Mouse (Mus musculus) midbrain, embryonic 15.5 days (tissue): ENCODE measurements around the gene Fads3. TPM values are rescaled to one million over a fixed set of nuclear protein-coding genes. Genes with fewer than 3 reads are reported as not detected.

ENCODE experiments used
- ATAC-seq: fragments of 200-750 bp; cut with Nextera tagmentation; replicated peaks from 2 replicates; pipeline ENCODE4 v1.8.0; 2017; ENCODE audit warnings: moderate TSS enrichment
- H3K27ac ChIP-seq: fragments of 300-500 bp; sonication (generic); 2 replicates; pipeline ENCODE4 v1.5.1; 2015; ENCODE audit warnings: mild to moderate bottlenecking, inconsistent platforms
- H3K27me3 ChIP-seq: fragments of 300-500 bp; sonication (generic); replicated peaks from 2 replicates; pipeline ENCODE4 v1.6.1; 2015; ENCODE audit warnings: inconsistent platforms
- H3K36me3 ChIP-seq: fragments of 300-500 bp; sonication (generic); replicated peaks from 2 replicates; pipeline ENCODE4 v1.6.1; 2015; ENCODE audit warnings: inconsistent platforms
- H3K4me1 ChIP-seq: fragments of 300-500 bp; sonication (generic); 2 replicates; pipeline ENCODE4 v1.6.1; 2015; ENCODE audit warnings: inconsistent platforms
- H3K4me2 ChIP-seq: fragments of 300-500 bp; sonication (generic); 2 replicates; pipeline ENCODE4 v1.6.1; 2015; ENCODE audit warnings: inconsistent platforms, mild to moderate bottlenecking, moderate library complexity
- H3K4me3 ChIP-seq: fragments of 300-500 bp; sonication (generic); 2 replicates; pipeline ENCODE4 v1.5.1; 2015; ENCODE audit warnings: mild to moderate bottlenecking, inconsistent platforms
- H3K9ac ChIP-seq: fragments of 300-500 bp; sonication (generic); 2 replicates; pipeline ENCODE4 v1.6.1; 2015; ENCODE audit warnings: mild to moderate bottlenecking, inconsistent platforms
- H3K9me3 ChIP-seq: fragments of 300-500 bp; sonication (generic); 2 replicates; pipeline ENCODE4 v1.6.1; 2016; ENCODE audit warnings: inconsistent platforms
- WGBS: fragments of 180-500 bp; shearing (Covaris S2); methylation state at CpG from one replicate; pipeline ENCODE4 v1.1.7; 2015; ENCODE audit warnings: mixed read lengths; 5-methylcytosine and 5-hydroxymethylcytosine counted together
- polyA plus RNA-seq: library from polyadenylated mRNA; unstranded; fragments of >200 nt; fragmentation: Nextera tagmentation; extraction: Ambion mirVana; gene quantifications from 2 replicates; pipeline ENCODE4 v1.2.1, GENCODE M21; 2015

Fads3 gene
- polyA plus RNA-seq, 1 experiment from 2014 or later, result 27.1 TPM

DNA sequence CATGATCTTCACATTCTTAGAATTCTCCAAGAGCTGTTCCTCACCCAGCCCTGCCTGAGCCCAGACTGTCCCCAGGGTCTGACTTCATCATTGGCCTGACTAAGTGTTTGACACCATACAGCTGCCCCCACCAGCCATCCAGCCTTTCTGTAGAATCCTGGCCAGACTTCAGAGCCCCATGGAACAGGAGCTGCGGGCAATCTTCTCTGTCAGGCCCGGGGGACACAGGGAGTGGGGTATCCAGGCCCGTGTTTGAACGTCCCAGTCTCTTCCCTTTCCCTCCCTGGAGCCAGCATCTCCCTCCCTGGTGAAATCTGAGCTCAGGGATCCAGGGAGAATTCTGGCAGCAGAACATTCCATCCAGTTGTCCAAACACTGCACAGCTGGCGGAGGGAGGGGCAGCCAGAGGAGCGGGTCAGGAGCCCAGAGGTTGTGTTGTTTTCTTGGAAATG lies 28.5 kb upstream of the Fads3 start:
- Histone ChIP-seq H3K27me3 (no peaks in the 10 kb centered on the region), H3K9ac (no peak overlapping the region), H3K4me3 (no peak overlapping the region), H3K4me2 (no peak overlapping the region), H3K36me3 (no peaks in the 10 kb centered on the region), H3K9me3 (no peaks in the 10 kb centered on the region), H3K27ac (no peak overlapping the region), H3K4me1 (peaks cover 5% of the 10 kb centered on the region; the same call in 1 of the 2 replicates)
- no peak for ATAC-seq
- 58% methylated on average over 6 of the region's 6 CpGs for WGBS

DNA sequence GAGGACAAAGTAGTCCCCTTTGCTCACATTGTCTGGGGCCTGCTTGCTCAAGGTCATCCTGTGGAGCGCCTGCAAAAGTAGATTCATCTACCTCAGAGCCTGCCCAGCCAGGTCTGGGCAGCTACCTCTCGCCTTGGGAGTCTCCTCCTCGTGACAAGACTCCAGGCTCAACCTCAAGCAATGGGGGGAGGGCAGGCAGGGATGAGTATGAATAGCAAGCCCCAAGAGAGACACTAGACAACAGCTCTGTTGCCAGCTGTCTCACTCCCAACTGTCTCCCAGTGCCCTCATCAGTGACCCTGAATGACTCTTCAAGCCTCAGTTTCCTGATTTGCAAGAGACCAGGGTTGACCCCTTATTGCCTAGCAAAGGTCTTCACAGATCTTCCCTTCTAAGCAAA lies 28.0 kb upstream of the Fads3 start:
- H3K4me1 ChIP-seq, result peaks cover 10% of the 10 kb centered on the region
- no peaks in the 10 kb centered on the region for H3K36me3 ChIP-seq
- no peak overlapping the region for H3K4me2 ChIP-seq
- H3K4me3 ChIP-seq, result no peak overlapping the region
- no peak overlapping the region for H3K9ac ChIP-seq
- no peak for ATAC-seq
- H3K27ac ChIP-seq, result no peak overlapping the region
- no peaks in the 10 kb centered on the region for H3K27me3 ChIP-seq
- H3K9me3 ChIP-seq, result no peaks in the 10 kb centered on the region
- WGBS, result 50% methylated on average over 3 of the region's 3 CpGs

DNA sequence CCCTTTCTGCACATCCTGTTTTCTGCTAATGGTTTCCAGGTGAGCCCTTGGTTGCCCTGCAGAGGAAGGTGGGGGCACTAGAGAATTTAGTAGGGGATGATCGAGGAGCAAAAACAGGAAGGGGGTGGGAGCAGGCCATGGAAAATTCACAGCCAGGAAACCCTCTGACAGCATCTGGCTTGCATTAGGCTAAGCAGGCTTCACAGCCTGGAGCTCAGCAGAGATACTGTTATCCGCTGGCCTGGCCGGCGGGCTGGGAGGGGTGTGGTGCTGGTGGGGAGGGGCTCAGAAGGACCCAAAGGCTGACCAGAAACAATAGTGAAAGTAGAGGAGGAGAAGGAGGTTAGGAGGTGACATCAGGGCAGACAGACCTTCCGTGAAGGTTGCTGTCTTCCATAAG lies 27.5 kb upstream of the Fads3 start:
- H3K9ac ChIP-seq, result no peak overlapping the region
- 78% methylated on average over 5 of the region's 5 CpGs for WGBS
- H3K4me3 ChIP-seq, result no peak overlapping the region
- H3K9me3 ChIP-seq, result no peaks in the 10 kb centered on the region
- no peaks in the 10 kb centered on the region for H3K27me3 ChIP-seq
- no peak overlapping the region for H3K27ac ChIP-seq
- no peak overlapping the region for H3K4me2 ChIP-seq
- no peaks in the 10 kb centered on the region for H3K36me3 ChIP-seq
- ATAC-seq, result no peak
- H3K4me1 ChIP-seq, result peaks cover 16% of the 10 kb centered on the region

DNA sequence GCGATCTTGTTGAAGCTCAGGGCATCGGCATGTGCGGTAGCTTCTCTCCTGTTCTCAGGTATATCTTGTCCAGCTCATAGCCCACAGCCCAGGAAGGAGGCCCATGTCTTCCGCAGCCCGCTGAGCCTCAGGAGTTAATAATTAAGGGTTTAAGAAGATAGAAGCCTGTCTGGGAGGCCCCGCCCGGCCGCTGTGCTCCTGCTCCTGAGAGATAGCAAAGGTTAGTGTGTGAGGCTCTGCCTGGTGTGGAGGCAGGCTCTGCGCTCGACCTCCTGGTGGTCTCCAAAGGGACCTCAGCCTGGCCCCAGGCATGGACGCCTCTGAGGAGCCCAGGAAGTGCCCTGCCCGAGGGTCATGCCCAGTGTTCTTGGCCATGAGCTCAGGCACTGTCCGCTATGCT lies 26.5 kb upstream of the Fads3 start:
- 86% methylated on average over 13 of the region's 13 CpGs for WGBS
- Histone ChIP-seq H3K27me3 (no peaks in the 10 kb centered on the region), H3K4me2 (no peak overlapping the region), H3K4me1 (peaks cover 23% of the 10 kb centered on the region), H3K4me3 (no peak overlapping the region), H3K27ac (no peak overlapping the region), H3K36me3 (no peaks in the 10 kb centered on the region), H3K9me3 (no peaks in the 10 kb centered on the region), H3K9ac (no peak overlapping the region)
- no peak for ATAC-seq

DNA sequence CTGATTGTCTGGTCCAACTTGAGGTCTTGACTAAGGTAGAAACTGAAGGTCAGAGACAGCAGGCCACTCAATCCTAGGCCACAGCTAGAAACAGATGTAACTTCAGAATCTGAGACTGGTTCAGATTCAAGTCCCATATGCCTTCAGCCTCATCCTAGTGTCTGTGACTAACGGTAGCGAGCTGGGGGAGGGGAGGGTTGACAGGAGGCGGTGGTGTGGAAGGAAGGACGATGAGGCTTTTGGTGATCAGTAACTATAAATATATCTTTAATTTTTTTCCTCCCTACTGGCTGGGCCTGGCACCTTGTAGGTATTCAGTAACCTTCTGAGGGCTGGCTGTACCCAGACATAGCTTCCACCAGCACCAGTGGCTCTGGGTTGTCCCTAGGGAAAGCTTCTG lies 25.9 kb upstream of the Fads3 start:
- no peak for ATAC-seq
- Histone ChIP-seq H3K9me3 (no peaks in the 10 kb centered on the region), H3K4me1 (peaks cover 23% of the 10 kb centered on the region), H3K36me3 (no peaks in the 10 kb centered on the region), H3K27me3 (no peaks in the 10 kb centered on the region), H3K27ac (no peak overlapping the region), H3K9ac (no peak overlapping the region), H3K4me3 (no peak overlapping the region), H3K4me2 (no peak overlapping the region)
- 85% methylated on average over 4 of the region's 4 CpGs for WGBS

DNA sequence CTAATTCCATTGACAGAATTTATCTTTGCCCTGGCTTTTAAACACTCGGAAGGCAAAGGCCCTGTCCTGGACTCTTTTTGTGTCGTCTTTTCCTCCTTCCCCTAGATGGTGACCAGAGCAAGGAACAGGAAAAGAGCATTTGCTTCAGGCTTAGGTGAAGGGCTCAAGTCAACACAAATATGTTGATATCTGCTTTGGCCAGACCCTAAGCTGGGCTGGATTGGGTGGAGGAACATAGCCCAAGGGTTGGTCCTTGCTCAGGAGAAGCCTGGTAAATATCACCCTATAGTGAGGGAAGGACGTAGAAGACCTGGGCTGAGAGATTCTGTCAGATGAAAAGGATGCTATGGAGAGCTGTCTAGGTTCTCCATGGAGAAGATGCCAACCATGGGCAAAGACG lies 25.2 kb upstream of the Fads3 start:
- no peaks in the 10 kb centered on the region for H3K27me3 ChIP-seq
- H3K27ac ChIP-seq, result no peak overlapping the region
- H3K9ac ChIP-seq, result no peak overlapping the region
- no peak for ATAC-seq
- H3K4me1 ChIP-seq, result peaks cover 23% of the 10 kb centered on the region
- no peaks in the 10 kb centered on the region for H3K9me3 ChIP-seq
- no peaks in the 10 kb centered on the region for H3K36me3 ChIP-seq
- H3K4me3 ChIP-seq, result no peak overlapping the region
- H3K4me2 ChIP-seq, result no peak overlapping the region
- 87% methylated on average over 4 of the region's 4 CpGs for WGBS

DNA sequence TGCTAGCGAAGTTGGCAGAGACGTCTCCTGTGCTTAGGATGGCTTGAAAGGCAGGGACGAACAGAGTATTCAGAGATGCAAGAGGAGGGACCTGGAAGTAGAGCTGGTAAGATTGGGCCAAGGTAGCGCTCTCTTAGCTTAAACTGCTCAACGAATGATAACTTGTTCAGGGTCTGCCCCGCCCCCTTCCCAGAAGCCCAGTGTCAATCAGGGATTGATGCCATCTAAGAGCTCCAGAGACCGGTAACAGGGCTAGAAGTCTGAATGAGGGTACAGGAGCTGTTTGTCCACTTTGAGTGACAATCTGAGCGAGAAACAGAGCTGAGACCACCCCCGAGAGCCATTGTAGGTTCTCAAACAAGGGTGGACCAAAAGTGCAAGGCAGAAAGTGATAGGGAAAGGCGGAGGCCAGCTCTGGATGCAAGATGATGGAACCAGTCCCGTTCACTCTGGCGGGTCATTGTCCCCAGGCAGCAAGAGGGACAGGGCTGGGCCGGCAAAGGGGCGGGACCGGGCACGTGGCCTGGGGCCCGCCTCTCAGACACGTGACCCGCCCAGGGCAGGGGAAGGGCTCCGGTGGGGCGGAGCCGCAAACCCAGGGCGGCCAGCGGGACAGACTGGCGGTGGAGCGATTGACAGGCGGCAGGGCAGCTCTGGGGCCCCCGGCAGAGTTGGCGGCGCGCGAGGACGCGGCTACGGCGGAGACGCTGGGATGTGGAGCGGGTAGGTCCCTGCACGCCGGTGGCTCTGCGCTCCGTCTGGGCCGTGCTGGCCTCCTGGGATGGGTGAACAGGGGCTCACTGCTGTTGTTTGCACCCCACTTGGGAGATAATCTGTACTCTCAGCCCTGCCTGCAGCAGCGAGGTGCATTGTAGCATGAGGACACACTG lies 23.5 kb upstream of the Fads3 start:
- Histone ChIP-seq H3K4me3 (peak overlapping the region; percentile 74), H3K9me3 (no peaks in the 10 kb centered on the region), H3K9ac (peak overlapping the region; percentile 76), H3K36me3 (no peaks in the 10 kb centered on the region), H3K27ac (peak overlapping the region; percentile 68), H3K27me3 (no peaks in the 10 kb centered on the region), H3K4me1 (peaks cover 23% of the 10 kb centered on the region), H3K4me2 (peak overlapping the region; percentile 98)
- peak; percentile 96 for ATAC-seq
- 5% methylated on average over 44 of the region's 44 CpGs for WGBS

DNA sequence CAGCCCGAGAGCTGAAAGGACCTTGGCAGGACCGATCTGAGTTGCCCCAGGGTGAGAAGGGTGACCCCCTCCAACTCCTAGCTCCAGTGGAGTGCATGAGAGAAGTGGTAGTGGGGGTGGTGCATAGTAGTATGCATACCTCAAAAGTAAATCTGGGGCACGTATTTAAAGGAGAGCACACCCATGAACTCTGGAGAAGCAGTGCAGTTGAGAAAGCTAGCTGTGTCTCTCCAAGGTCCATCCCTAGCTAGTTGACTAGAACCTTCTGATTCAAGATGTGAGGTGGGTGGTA lies 22.9 kb upstream of the Fads3 start:
- no peak; the same call in 1 of the 2 replicates for ATAC-seq
- WGBS, result 0% methylated on average over 3 of the region's 3 CpGs
- Histone ChIP-seq H3K4me2 (peak overlapping the region; percentile 98), H3K27me3 (no peaks in the 10 kb centered on the region), H3K27ac (no peak overlapping the region), H3K4me3 (peak overlapping the region; percentile 74), H3K9ac (peak overlapping the region; percentile 76), H3K9me3 (no peaks in the 10 kb centered on the region), H3K4me1 (peaks cover 23% of the 10 kb centered on the region), H3K36me3 (no peaks in the 10 kb centered on the region)

DNA sequence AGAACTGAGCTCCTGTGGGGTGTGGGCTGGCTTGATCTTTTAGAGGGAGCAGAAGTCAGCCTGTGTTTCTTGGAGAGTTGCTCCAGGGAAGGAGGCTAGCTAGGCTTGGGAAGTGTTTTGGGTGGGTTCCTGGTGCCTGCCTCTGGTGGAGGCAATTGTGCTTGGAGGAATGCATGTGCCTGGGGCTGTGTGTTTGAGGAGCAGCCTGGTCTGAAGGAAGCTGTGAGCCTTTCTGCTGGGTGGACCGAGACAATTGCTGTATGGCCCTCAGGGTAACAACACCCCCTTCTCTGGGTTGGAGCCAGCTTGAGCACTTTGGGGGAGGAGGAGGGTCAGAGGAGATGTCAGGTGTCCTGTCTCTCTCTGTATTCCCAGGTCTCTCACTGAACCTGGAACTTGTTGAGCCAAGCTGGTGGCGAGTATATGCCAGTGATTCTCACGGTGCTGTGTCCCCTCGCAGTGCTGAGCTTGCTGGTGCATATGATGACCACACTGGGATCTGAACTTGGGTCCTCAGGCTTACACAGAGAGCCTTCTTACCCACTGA lies 22.1 kb upstream of the Fads3 start:
- no peaks in the 10 kb centered on the region for H3K9me3 ChIP-seq
- H3K27ac ChIP-seq, result no peak overlapping the region
- H3K4me1 ChIP-seq, result peaks cover 23% of the 10 kb centered on the region
- H3K4me3 ChIP-seq, result peak overlapping the region; percentile 74
- peak overlapping the region; percentile 98 for H3K4me2 ChIP-seq
- WGBS, result 84% methylated on average over 4 of the region's 4 CpGs
- no peak for ATAC-seq
- no peaks in the 10 kb centered on the region for H3K36me3 ChIP-seq
- no peak overlapping the region for H3K9ac ChIP-seq
- no peaks in the 10 kb centered on the region for H3K27me3 ChIP-seq

DNA sequence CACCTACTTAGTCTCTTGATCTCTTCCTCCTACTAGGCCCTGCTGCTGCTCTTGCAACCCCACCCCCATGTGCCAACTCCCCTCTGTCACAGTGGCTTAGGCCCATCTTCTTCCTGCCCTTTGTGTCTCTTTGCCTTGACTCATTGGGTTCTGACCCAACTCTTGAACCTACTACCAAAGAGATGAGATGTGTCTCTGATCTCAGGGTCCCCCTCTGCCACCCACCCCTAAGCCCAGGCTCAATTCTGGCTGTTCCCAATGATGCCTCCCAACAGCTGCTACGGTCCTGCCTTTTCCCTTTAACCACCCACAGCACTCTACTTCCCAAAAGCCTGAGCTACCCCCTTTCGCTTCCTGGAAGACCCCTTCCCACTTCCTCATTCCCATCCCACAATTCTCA lies 19.4 kb upstream of the Fads3 start:
- ATAC-seq, result no peak
- H3K9me3 ChIP-seq, result no peaks in the 10 kb centered on the region
- no peak overlapping the region for H3K27ac ChIP-seq
- peaks cover 30% of the 10 kb centered on the region for H3K4me1 ChIP-seq
- no peaks in the 10 kb centered on the region for H3K36me3 ChIP-seq
- H3K4me2 ChIP-seq, result no peak overlapping the region
- H3K27me3 ChIP-seq, result no peaks in the 10 kb centered on the region
- H3K4me3 ChIP-seq, result no peak overlapping the region
- no peak overlapping the region for H3K9ac ChIP-seq
- 83% methylated on average over 2 of the region's 2 CpGs for WGBS

DNA sequence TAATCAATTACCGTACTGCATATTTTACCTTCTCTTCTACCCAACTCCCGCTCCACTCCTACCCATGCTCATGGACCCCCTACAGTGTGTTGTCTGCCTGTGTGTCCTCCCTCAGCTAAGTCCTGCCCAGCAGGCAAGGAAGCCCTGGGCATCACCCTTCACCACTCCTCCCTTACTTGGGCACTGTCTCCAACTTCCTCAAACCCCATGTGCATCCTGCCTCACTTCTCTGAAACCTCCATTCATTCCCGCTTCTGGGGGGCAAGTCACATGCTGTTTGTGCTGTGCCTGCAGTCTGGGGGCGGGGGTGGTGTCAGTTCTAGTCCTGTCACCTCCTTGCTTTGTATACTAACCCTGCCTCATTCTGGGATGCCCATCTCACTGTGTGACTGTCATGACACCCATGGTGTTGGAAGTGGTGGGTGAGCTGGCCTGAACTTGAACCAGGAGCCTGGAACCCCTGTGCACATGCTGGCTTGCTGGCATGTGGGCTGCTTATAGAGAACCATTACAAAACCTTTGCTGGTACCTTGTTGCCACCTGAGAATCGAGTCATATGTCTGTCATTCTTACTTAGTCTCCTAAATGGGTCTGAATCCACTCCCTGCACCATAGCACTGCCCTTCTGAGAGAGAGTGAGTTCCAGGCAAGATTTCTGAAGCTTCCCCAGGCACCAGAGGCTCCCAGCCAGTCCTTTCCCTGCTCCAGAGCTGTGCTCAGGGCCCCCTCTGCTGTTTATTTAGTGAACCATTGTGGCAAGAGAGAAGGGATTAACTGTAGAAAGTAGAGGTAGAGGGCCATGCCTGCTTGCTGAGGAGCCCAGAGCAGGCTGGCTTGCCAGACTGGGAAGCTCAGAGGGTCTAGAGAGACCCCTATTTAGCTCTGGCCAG lies 18.7 kb upstream of the Fads3 start:
- Histone ChIP-seq H3K27me3 (no peaks in the 10 kb centered on the region), H3K9ac (no peak overlapping the region), H3K4me1 (peaks cover 27% of the 10 kb centered on the region), H3K27ac (no peak overlapping the region; the same call in 1 of the 2 replicates), H3K9me3 (no peaks in the 10 kb centered on the region), H3K4me2 (no peak overlapping the region), H3K4me3 (no peak overlapping the region), H3K36me3 (no peaks in the 10 kb centered on the region)
- 68% methylated on average over 5 of the region's 5 CpGs for WGBS
- no peak for ATAC-seq

DNA sequence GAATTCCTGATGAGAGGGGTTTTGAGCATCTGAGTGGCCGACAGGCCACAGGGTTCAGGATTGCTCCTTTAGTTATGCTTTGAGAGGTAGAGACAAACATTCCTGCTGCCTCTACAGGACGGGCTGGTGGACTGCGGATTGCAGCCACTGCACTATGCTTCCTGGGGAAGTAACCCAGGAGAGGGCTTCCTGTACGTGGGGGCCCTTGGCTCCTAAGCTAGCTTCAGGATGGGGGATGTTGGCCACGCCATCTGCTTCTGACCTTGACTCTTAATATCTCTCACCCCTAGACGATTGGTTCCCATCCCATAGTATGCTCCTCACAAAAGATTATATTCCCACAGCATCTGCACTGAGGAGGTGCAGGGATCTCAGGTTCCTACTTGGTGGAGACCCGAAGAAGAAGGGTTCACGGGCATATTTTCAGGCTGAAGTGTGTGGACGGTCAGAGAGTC lies 18.0 kb upstream of the Fads3 start:
- no peak overlapping the region for H3K9ac ChIP-seq
- no peaks in the 10 kb centered on the region for H3K36me3 ChIP-seq
- no peak overlapping the region for H3K4me3 ChIP-seq
- H3K27ac ChIP-seq, result no peak overlapping the region; the same call in 1 of the 2 replicates
- 69% methylated on average over 9 of the region's 9 CpGs for WGBS
- H3K27me3 ChIP-seq, result no peaks in the 10 kb centered on the region
- no peak overlapping the region for H3K4me2 ChIP-seq
- peaks cover 20% of the 10 kb centered on the region for H3K4me1 ChIP-seq
- H3K9me3 ChIP-seq, result no peaks in the 10 kb centered on the region
- ATAC-seq, result no peak
